Mouse (Mus musculus) lung, embryonic 14.5 days (tissue): ENCODE data around the gene Hal. TPM values are rescaled to one million over a fixed set of nuclear protein-coding genes. Genes with fewer than 3 reads are reported as not detected.

ENCODE experiments used
- ATAC-seq: fragments of 200-750 bp; cut with Nextera tagmentation; 2 replicates; pipeline ENCODE4 v1.8.0; 2017; ENCODE audit warnings: mild to moderate bottlenecking, moderate TSS enrichment, moderate library complexity; ENCODE audit not compliant: insufficient read depth
- DNase-seq: peaks from one replicate; pipeline ENCODE4 v3.0.0-alpha.2; 2015
- H3K27ac ChIP-seq: fragments of 300-500 bp; sonication (generic); 2 replicates; pipeline ENCODE4 v1.5.1; 2014; ENCODE audit warnings: low read depth, mild to moderate bottlenecking, moderate library complexity
- H3K27me3 ChIP-seq: fragments of 300-500 bp; sonication (generic); 2 replicates; pipeline ENCODE4 v1.6.1; 2014; ENCODE audit warnings: low read length, control low read depth; ENCODE audit not compliant: insufficient read depth
- H3K36me3 ChIP-seq: fragments of 300-500 bp; sonication (generic); 2 replicates; pipeline ENCODE4 v1.6.1; 2014; ENCODE audit warnings: control low read depth; ENCODE audit not compliant: insufficient read depth
- H3K4me1 ChIP-seq: fragments of 300-500 bp; sonication (generic); 2 replicates; pipeline ENCODE4 v1.6.1; 2014; ENCODE audit warnings: antibody characterized with exemption, control low read depth; ENCODE audit not compliant: insufficient read depth
- H3K4me2 ChIP-seq: fragments of 300-500 bp; sonication (generic); 2 replicates; pipeline ENCODE4 v1.6.1; 2014; ENCODE audit warnings: mild to moderate bottlenecking
- H3K4me3 ChIP-seq: fragments of 300-500 bp; sonication (generic); 2 replicates; pipeline ENCODE4 v1.5.1; 2014; ENCODE audit warnings: low read depth, low read length
- H3K9ac ChIP-seq: fragments of 300-500 bp; sonication (generic); 2 replicates; pipeline ENCODE4 v1.6.1; 2014
- H3K9me3 ChIP-seq: fragments of 300-500 bp; sonication (generic); 2 replicates; pipeline ENCODE4 v1.6.1; 2016; ENCODE audit warnings: low read depth, low read length, control low read depth
- CTCF ChIP-seq: IDR thresholded peaks from 2 replicates; pipeline ENCODE4 v1.5.1; 2016; ENCODE audit warnings: antibody characterized with exemption, low read depth
- WGBS: fragments of 180-500 bp; shearing (Covaris S2); extraction: QIAGEN DNeasy Blood & Tissue Kit; methylation state at CpG from one replicate; pipeline ENCODE4 v1.1.7; 2014; 5-methylcytosine and 5-hydroxymethylcytosine counted together
- polyA plus RNA-seq: library from polyadenylated mRNA; unstranded; fragments of >200 nt; fragmentation: Nextera tagmentation; extraction: Ambion mirVana; gene quantifications from 2 replicates; pipeline ENCODE4 v1.2.1, GENCODE M21; 2014

Gene Hal
- 0.29 TPM in 1 of 2 replicates, not detected in the other for polyA plus RNA-seq

GRCm38 (mm10) chr10:93488066-93488827, at the start of gene Hal:
TSS of gene Hal (plus strand) at chr10:93488768.
- Histone ChIP-seq H3K4me2 (no peak within 1 kb of the TSS), H3K9me3 (no peaks in the 10 kb centered on the region), H3K9ac (no peak within 1 kb of the TSS), H3K27ac (no peak within 1 kb of the TSS), H3K27me3 (no peaks in the 10 kb centered on the region), H3K36me3 (peaks cover 23% of the 10 kb centered on the region), H3K4me3 (no peak within 1 kb of the TSS), H3K4me1 (no peaks in the 10 kb centered on the region)
- TF ChIP-seq CTCF = no peak
- ATAC-seq = no peak
- DNase-seq = no peak
- 62% methylated on average over 17 of the region's 17 CpGs for WGBS

GRCm38 (mm10) chr10:93441501-93441900, 47.1 kb upstream of the Hal start:
- H3K4me3 ChIP-seq = no peak overlapping the region
- no peak overlapping the region for H3K4me2 ChIP-seq
- ATAC-seq (peak; percentile 13; the same call in 1 of the 2 replicates), DNase-seq (peak; percentile 39)
- no peaks in the 10 kb centered on the region for H3K27me3 ChIP-seq
- no peaks in the 10 kb centered on the region for H3K36me3 ChIP-seq
- no peaks in the 10 kb centered on the region for H3K9me3 ChIP-seq
- 55% methylated on average over 6 of the region's 6 CpGs for WGBS
- TF ChIP-seq CTCF = no peak
- peaks cover 12% of the 10 kb centered on the region for H3K4me1 ChIP-seq
- H3K27ac ChIP-seq = no peak overlapping the region
- H3K9ac ChIP-seq = no peak overlapping the region

- no peak overlapping the region for H3K9ac ChIP-seq
- DNase-seq (no peak), ATAC-seq (0 out of 2 replicates have a peak, but pooled peaks have one; percentile 19)
- 0 out of 2 replicates have a peak, but pooled peaks cover 7% of the 10 kb centered on the region for H3K4me1 ChIP-seq
- no peaks in the 10 kb centered on the region for H3K36me3 ChIP-seq
- H3K9me3 ChIP-seq = no peaks in the 10 kb centered on the region
- no peaks in the 10 kb centered on the region for H3K27me3 ChIP-seq
- no peak overlapping the region; the same call in 1 of the 2 replicates for H3K27ac ChIP-seq
- TF ChIP-seq CTCF = no peak
- no peak overlapping the region for H3K4me3 ChIP-seq
- H3K4me2 ChIP-seq = no peak overlapping the region
- 74% methylated on average over 3 of the region's 3 CpGs for WGBS
Observed at GRCm38 (mm10) chr10:93442183-93442582, 46.4 kb upstream of the Hal start.

GRCm38 (mm10) chr10:93444407-93444806, 44.2 kb upstream of the Hal start:
- no peak overlapping the region for H3K27ac ChIP-seq
- ATAC-seq = no peak

GRCm38 (mm10) chr10:93447398-93447797, 41.2 kb upstream of the Hal start:
- H3K4me2 ChIP-seq = 0 out of 2 replicates have a peak overlapping the region, but pooled peaks have one; percentile 2
- WGBS = 15% methylated on average over 10 of the region's 10 CpGs
- H3K27me3 ChIP-seq = no peaks in the 10 kb centered on the region
- TF ChIP-seq CTCF = no peak
- no peak for DNase-seq
- peak; percentile 30 for ATAC-seq
- no peaks in the 10 kb centered on the region for H3K4me1 ChIP-seq
- H3K9ac ChIP-seq = no peak overlapping the region
- H3K36me3 ChIP-seq = no peaks in the 10 kb centered on the region
- no peak overlapping the region for H3K27ac ChIP-seq
- no peaks in the 10 kb centered on the region for H3K9me3 ChIP-seq
- H3K4me3 ChIP-seq = no peak overlapping the region

More at GRCm38 (mm10) chr10:93444407-93444806, 44.2 kb upstream of the Hal start:
- no peak overlapping the region for H3K4me2 ChIP-seq
- no peaks in the 10 kb centered on the region for H3K36me3 ChIP-seq
- no peaks in the 10 kb centered on the region for H3K9me3 ChIP-seq
- no peaks in the 10 kb centered on the region for H3K27me3 ChIP-seq
- H3K4me3 ChIP-seq = no peak overlapping the region
- WGBS = 66% methylated on average over 9 of the region's 9 CpGs
- H3K9ac ChIP-seq = no peak overlapping the region
- DNase-seq = no peak
- no peak for TF ChIP-seq CTCF
- H3K4me1 ChIP-seq = 0 out of 2 replicates have a peak, but pooled peaks cover 3% of the 10 kb centered on the region

- peak overlapping the region; percentile 43 for H3K9ac ChIP-seq
- H3K4me2 ChIP-seq = peak overlapping the region; percentile 59
- WGBS = 16% methylated on average over 7 of the region's 7 CpGs
- H3K9me3 ChIP-seq = no peaks in the 10 kb centered on the region
- DNase-seq (no peak), ATAC-seq (no peak)
- 0 out of 2 replicates have a peak, but pooled peaks cover 4% of the 10 kb centered on the region for H3K4me1 ChIP-seq
- H3K27ac ChIP-seq = no peak overlapping the region
- no peak for TF ChIP-seq CTCF
- H3K36me3 ChIP-seq = no peaks in the 10 kb centered on the region
- H3K27me3 ChIP-seq = no peaks in the 10 kb centered on the region
- H3K4me3 ChIP-seq = peak overlapping the region; percentile 86
Observed at GRCm38 (mm10) chr10:93454652-93455014, 33.9 kb upstream of the Hal start.

GRCm38 (mm10) chr10:93460106-93460505, 28.5 kb upstream of the Hal start:
- TF ChIP-seq CTCF = no peak
- Histone ChIP-seq H3K27ac (no peak overlapping the region), H3K4me3 (no peak overlapping the region), H3K9ac (no peak overlapping the region), H3K4me2 (no peak overlapping the region), H3K36me3 (peaks cover 51% of the 10 kb centered on the region), H3K27me3 (no peaks in the 10 kb centered on the region), H3K4me1 (0 out of 2 replicates have a peak, but pooled peaks cover 4% of the 10 kb centered on the region), H3K9me3 (no peaks in the 10 kb centered on the region)
- 83% methylated on average over 11 of the region's 11 CpGs for WGBS
- DNase-seq (no peak), ATAC-seq (no peak)
